Mouse (Mus musculus) frontal cortex, adult 2 months (tissue): ENCODE measurements at regions not wholly inside any gene's neighbourhood (a gene's known extent, or its start where the extent isn't known, plus 50 kb on each side); places are given as distances from the start of the nearest gene placed in this dataset.
"Not testable (repeated sequence)": the region's sequence is repeated elsewhere in the genome, so short reads cannot be mapped to it uniquely, and the experiment has no call there.

ENCODE experiments used
- DNase-seq, 2 experiments: peaks; one replicate each; pipeline ENCODE4 v3.0.0; 2022; ENCODE audit warnings: low spot score in 1 of 2; ENCODE audit errors: extremely low spot score in 1 of 2

DNA sequence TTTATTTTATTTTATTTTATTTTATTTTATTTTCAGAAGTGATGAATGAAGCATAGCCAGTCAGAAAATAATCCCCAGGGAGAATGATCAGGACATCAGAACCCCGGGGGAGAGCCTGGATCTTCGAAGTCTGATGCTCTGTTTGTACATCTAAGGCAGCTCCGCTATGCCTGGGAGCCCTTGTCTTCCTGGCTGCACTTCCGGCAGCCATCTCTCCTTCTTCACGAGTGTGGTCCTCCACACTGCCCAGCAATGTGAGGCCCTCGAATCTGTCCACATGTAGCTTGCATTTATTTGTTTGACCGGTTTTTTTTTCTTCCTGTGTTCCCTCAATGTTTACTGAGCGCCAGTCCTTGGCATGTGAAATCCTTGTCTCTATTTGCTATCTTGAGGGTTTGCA is 95.9 kb downstream of the Vcpkmt start:
- no peak for DNase-seq

DNA sequence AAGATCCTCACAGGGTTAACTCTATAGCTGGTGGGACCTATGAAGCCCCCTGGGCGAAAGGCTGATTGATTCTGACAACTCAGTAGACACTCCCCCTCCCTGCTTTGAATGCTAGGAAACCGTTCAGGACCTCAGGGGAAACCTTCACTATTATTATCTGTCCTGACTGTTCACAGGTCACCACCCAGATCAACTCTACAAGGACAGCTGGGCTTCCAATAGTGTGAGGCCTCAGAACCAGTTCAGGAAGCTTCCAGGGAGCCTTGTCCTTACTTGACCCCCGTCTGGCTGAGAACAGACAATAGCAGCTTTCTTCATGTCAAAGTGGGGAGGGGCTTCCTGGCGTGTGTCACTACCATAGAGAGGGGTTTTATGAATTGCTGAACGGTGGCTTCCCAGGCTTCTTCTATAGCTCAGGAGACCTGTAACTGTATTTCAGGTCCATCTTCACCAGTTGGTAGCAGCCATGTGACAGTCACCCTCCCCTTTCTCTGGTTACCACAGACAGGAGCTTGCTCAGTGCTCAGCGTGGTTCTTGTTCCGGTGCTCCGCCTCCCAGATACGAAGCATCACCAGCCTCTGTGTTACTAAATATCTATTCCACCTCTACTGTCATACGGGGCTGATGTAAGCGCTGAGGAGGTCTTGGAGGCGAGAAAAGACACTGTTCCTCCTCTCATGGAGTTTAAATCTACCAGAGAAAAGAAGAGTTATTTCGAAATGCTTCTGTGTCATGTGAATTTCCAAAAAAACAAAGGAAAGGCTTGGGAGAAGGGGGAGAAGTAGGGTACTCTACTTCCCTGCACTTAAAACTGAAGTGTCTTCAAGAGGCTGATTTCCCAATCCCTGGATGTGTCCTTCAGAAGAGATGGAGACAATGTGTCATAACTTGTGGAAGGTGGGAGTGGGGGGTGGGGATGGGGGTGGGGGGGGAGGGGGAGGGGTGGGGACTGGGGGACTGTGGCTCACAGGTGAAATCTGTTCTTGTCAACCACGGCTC is 96.9 kb downstream of the Vcpkmt start:
- peak; percentile 7 to 52 for DNase-seq

DNA sequence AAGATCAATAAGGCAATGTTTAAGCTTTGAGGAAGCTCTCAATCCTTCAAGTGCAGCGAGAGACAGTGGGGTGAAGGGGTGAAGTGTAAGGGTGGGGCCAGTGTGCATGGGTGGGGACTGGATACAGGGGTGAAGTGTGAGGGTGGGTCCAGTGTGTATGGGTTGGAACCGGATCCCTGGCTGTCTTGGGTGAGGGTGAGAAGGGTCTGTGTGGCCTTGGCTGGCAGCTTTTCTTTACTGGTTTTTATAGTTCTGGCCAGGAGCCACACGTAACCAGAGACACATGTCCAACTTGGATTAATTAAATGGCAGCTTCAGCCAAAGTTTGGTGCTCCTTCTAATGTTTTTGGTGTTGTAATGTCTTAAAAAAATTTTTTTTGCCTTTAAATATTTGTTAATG is 101.4 kb downstream of the Vcpkmt start:
- no peak for DNase-seq

DNA sequence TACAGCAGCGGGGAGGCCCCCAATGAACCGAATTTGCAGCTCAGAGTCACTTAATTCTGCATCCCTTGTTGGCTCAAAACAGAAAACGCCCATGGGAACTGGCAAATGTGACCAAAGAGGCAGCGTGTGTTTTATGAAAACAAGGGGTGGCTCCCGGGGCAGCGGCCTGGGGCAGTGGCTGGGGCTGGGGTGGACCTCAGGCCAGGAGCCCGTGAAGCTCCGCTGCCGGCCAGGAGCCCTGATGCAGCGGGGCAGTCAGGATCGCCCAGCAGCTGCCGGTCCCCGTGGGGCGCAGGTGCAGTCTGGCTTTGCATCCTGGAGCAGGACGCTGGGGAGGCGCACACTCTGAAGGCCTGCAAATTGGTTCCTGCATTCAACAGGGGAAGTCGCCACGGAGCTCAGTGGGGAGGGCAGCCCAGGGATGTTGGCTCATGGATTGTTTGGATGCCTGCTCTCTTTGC is 104.4 kb upstream of the Gm9887 start:
- no peak for DNase-seq

DNA sequence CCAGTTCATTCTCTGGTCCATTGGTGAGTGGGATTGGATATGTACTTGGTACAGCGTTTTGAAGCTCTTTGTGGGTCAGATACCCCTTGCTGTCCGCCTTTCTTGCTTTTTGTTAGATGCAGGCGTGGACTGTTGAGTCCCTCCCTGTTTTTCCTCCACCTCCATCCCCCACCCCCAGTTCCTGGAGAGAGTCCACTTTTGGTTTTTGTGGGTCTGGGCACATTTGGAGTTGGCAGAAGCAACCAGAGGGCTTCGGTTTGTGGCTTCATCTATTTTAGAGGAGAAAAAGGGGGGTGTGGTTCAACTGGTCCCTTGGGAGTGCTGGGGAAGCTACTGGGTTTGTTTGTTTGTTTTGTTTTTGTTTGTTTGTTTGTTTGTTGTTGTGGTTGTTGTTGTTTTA is 103.9 kb upstream of the Gm9887 start:
- no peak for DNase-seq

DNA sequence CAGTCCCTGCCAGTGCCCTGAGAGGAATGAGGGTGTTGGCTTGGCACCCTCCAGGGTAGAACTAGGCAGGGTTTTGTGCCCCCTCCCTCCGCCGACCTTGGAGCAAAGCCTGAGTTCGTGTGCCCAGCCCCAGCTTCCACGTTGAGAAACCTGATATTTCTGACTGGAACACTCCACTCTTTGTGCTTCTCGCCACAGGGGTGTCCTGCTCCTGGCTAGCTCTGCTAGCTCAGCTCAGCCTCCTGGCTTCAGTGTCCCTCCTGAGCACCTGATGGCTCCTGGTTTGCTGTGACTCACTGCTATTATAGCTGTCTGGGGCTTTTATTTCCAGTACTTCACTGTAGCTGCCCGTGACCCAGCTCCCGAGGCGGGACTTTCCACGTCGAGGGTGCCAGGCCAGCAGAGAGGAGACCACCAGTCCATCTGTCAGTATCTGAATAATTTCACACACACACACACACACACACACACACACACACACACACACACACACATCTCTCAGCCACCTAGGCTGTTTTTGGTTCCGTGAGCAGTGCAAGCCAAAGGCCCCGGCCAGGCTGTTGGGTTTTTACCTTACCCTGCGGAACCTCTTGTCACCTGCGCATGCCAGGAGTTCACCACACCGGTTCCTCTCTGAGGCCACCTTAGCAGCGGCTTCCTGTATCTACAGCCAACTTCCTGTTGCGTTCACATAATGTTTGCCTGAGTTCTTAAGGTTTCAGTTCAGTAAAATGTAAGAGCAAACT is 102.8 kb upstream of the Gm9887 start:
- no peak for DNase-seq

DNA sequence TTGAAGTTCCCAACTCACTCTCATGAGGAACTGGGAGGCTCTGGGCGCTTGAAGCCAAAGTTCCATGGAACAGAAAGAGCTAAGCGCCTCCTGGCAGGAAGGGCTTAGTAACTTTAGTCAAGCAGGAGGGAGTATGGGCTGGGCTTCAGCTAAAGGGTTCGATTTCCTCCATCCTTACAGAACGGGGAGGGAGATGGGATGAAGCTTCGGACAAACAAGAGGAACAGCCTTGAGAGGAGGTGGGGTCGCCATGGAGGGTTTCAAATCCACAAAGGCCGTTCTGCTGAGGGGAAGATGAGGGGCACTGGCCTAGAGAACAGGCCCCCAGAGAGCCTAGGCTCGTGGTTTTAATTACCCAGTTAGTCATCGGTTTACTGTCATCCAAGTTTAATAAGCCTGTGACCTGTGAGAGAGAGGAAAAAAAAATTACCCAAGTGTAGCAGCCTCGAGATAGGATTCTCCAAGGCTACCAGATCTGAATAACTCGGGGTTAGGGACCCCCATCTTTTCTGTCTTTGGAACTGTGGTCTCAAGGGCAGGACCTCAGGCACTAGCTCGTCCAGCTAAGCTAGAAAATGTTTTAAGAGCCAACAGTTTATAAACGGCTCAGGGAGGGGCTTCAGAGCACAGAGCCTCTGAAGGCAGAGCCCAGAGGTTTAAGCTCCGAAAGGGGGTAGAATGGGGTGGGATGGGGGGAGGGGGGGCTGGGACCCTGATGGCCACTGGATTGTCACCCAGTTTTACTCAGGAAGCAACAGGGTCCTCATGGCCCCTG is 102.1 kb upstream of the Gm9887 start:
- DNase-seq, result no peak

DNA sequence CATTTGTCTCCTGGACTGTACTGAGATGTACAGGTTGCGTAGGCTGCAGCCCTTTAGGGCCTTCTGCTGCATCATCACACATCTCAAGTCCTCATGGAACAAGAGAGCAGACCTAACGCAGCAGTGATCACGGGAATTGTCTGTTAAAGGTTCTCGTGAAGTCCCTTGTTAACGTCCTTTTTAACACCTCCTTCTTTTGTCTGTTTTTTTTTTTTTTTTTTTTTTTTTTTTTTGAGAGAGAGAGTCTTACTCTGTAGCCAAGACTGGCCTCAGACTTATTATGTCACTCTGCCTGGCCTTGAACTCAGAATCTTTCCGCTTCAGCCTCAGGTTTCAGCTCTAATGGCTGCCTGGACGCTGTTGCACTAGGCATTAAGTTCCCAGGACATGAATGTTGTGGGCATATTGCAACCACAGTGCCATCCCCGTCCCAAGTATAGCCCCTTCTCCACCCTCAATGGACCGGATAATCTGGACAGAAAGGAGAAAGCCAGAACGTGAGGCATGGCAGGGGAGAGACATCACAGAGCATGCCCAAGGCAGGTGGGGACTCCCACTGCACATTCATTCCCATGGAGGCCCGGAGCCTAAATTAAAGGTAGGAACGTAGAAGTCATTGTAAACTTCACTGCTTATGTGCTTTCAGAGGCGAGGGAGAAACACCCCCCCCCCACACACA is 101.3 kb upstream of the Gm9887 start:
- no peak for DNase-seq

DNA sequence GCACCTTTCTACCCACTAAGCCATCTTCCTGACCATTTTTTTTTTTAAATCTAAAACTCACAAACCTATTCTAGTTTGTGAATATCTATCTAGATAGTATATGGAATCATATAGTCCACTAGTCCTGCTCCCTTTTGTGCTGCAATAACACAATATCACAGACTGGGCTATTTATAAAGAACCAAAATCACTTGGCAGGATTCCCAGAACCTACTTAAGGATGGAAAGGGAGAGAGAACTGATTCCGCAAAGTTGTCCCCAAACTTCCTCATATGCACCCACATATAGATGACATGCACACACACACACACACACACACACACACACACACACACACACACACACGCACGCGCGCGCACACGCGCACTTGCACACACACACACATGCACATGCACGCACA is 100.7 kb upstream of the Gm9887 start:
- peak in 1 of 2 experiments; percentile 53 for DNase-seq

DNA sequence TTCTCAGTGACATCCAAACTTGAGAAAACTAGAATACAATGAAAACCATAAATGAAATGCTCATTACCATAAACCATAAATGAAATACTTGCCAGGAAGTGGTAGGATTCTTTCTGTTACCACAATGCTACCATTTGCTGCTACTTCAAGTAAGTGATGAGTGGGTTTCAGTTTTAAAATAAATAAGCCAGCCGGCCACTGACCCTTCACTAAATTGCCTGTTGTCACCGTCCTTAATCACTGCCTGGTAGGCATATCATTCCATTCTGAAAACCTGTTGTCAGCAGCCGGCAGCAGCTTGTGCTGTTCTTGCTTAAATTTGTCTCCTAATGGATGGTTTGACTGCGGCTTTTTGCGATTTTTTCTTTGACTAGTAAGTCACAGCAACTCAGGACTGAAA is 99.6 kb upstream of the Gm9887 start:
- DNase-seq, result no peak

DNA sequence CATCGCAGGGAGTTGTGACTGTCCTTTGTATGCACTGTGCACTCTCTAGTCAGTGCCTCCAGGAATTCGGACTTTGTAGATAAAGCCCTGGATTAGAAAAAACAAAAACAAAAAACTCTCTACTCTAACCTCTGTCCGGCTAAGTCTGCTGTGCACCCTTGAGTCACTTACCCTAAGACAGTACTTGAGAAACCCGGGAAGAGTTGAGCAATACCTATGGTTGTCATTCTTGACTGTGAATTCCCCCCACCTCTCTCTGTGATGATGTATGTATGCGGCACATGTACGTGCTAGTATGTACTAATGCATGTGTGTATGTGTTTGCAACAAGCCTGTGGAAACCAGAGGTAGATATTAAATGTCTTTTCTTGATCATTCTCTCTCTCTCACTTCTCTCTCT is 96.7 kb upstream of the Gm9887 start:
- DNase-seq, result no peak

DNA sequence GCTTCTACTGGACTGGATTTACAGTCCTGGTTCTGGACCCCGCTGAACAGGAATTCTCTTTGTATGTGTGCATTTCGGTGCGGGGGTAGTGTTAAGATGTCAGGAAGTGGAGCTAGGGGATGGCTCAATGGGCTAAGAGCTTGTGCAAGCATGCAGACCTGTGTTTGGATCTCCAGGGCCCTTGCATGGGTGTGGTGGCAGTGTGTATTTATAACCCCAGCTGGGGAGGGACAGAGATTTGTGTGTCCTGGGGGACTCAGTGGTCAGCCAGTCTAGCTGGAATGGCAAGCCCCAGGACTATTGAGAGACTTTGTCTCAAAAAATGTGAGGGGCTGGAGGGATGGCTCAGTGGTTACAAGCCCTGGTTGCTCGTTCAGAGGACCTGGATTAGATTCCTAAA is 95.1 kb upstream of the Gm9887 start:
- DNase-seq, result no peak

DNA sequence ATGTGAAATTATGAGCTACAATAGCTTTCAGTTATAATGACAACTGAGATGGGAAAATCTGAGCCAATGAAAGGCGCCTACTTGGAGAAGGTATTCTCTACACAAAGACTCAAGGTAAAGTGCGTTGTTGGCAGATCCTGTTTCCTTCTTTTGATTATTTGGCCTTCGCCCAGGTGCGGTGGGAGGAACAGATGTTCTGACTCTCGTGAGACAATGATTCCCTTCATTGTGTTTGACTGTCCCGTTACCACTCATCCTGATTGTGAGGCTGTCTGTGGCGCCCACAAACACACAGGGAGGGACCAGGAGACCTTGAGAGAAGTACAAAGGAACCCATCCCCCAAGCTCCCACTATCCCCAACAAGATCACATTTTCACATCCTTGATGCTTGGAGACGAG is 92.6 kb upstream of the Gm9887 start:
- no peak for DNase-seq

DNA sequence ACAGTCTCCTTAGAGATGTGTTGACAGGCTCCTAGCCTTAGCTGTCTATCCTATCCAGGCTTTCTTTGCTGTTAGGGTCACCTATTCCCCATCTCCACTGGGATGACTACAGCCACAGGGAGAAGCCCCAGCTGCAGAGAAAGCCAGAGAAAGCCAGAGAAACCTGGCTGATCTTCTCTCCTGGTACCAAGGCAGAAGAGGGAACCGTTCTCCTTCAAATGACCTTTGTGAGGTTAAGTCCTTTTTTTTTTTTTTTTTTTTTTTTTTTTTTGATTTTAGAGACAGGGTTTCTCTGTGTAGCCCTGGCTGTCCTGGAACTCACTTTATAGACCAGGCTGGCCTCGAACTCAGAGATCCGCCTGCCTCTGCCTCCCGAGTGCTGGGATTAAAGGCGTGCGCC is 91.1 kb upstream of the Gm9887 start:
- DNase-seq, result not testable (repeated sequence)

DNA sequence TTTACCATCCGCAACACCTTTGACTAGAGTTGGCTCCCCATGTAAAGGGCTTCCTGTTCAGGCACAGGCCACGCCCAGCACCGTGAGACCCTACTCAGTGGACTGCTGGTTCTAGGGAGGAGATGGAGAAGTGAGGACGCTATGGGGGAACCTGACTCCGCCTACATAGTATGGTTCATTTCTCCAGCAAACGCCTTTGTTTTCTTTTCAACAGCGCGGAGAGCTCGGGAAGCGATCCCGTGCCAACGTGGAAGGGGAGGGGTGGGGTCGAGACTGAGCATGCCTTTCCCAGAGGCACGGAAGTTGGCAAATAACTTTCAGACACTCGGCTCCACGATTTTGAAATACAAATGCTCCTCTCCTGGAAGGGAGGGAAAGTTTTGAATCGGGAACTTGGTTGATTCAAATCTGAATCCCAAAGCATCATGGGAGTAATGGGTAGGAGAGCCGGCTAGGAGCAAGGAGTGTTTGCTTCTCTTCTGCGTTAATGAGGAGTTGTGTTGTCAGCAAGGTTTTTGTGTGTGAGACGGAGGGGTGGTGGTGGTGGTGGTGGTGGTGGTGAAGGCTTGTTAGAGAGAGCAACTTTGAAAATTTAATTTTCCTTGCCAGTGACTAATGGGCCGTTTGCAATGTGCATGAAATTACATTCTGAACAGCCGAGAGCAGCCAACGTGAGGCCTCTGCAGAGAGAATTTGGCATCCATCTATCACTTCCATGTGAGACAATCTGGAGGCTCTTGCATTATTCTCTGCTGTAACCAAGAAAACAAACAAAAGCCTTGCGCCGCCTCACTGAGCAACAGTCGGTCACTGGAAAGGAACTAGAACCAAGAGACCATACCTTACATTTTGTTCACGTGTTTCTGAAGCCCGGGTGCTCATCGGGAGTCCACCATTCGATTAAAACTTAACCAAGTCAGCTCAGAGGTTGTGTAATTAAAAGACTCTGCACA is 89.9 kb upstream of the Gm9887 start:
- no peak for DNase-seq

DNA sequence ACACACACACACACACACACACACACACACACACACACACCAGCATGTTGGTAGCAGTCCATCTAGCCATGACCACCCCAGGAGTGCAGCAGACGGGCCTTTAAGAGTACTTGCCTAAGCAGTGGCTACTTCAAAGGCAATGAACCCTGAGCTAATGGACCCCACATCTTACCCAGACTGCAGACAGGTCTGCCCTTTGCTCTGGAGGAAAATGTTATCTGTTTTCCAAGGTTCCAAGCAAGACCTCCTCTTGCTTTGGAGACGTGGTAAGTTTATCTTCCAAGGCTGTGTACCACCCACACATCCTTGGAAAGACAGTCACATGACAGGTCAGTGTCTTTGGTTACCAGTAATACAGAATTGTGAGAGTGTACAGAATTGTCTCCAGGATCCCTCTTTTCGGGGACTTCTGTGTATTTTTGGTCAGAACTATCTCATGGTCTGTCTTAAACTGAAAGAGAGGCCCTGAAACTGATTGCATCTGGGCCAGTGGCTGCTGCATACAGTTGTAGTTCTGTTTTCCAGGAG is 88.4 kb upstream of the Gm9887 start:
- no peak for DNase-seq

DNA sequence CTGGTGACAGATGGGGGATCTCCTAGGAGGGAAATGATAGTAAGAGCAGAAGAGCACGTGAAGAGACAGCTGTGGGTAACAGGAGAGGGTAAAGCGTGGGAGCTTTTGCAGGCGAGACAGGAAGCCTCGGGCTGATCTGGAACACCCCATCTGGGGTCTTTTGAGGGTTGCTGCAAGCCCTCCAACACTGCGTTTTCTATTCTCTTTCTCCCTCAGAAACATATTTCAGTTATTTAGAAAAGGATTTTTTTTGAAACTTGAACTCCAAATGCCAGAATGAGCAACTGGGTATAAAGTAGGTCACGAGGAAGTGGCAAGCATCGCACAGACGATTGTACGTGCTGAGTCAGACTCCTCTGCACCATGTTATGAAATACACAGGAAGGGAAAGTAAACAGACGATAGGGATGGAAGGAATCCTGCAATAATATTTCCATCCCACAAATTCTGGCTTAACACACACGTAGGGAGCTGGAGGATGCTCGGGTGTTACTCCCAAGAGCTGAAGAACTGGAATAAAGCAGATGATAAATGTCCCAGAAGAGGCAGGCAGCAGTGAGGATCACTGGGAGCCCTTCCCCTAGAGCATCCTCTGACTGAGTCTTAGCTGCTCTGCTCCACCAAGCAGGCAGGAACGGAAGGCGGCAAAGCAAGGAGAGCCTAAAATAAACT is 86.0 kb upstream of the Gm9887 start:
- DNase-seq, result peak; percentile 46 to 77

DNA sequence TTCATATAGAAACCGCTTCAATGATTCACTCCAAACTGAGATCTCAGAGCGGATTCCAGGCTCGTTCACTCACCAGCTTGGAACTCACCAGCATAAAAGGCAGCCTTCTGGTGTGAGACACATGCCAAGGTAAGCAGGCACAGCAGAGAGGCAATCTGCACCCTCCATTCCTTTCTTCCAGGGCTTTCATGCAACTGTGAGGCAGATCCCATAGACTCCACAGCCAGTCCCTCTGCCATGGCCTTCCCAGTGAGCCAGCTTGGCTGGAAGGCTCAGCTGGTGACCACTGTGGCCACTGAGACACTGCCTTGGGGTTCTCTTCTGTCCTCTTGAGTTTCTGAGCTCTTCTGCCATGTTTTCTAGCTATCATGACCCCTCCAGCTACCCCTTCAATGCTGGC is 84.5 kb upstream of the Gm9887 start:
- peak in 1 of 2 experiments; percentile 32 for DNase-seq
